Mouse (Mus musculus): ENCODE results near the gene Ankrd10. TPM values are rescaled to one million over a fixed set of nuclear protein-coding genes. Genes with fewer than 3 reads are reported as not detected.
"Not testable (repeated sequence)": the region's sequence is repeated elsewhere in the genome, so short reads cannot be mapped to it uniquely, and the experiment has no call there.

The Ankrd10 gene
- polyA plus RNA-seq (2012; ENCODE audit: insufficient read depth, insufficient read length, missing spikeins), result 4.5 and 10.3 TPM in 2 replicates

DNA sequence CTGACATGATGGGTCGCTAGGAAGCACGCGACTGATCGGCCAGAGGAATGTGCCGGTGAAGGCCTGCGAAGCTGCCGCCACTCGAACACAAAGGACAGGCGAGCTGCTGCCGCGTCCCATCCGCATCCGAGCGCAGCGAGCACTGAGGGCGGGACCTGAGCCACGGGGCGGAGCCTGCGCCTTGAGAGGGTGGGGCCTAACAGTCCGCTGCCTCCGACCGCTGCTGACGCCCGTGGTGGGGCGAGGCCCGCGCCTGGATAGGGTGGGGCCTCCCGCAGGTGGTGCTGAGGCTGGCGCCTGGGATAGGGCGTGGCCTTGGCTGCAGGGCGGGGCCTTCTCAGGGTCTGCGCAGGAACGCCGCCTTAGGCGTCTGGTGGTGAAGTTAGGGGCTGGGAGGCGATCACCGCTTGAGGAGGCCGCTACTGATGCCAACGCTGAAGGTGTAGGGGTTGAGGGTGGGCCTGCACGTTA, at the start of gene Ankrd10:
Gene Ankrd10 (minus strand): TSS at position 147 of the 471 bp plus-strand sequence.
- H3K4me1 ChIP-seq (ENCODE audit: control insufficient read depth, insufficient read depth, insufficient read length, low read length), result peaks cover 6% of the 10 kb centered on the region; the same call in 1 of the 2 replicates
- peak within 1 kb of the TSS; percentile 66 for H3K27ac ChIP-seq (replicated peaks; ENCODE audit: low read depth, low read length)
- peak within 1 kb of the TSS; percentile 86 for H3K4me3 ChIP-seq (ENCODE audit: insufficient read depth, low read depth, low read length)

DNA sequence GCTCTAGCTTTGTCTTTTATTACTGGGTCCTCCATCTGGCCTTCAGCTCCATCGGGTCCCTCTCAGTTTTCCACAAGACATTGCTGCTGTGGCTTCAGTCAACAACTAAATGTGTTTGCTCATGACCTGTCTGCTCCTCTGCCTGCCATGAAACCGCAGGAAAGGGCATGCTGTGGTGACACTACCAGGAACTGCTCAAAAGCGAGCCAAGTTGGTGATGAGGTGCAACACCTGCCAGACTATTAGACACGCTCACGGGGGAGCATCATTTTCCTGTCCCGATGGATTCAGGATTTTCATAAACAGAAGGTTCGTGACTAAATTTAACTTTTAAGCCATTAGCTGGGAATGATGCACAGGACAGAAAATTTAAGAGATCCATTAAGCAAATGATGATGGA, 49.0 kb upstream of the Ankrd10 start:
- Histone ChIP-seq H3K4me1 (ENCODE audit: control insufficient read depth, insufficient read depth, insufficient read length, low read length) (no peaks in the 10 kb centered on the region), H3K27ac (replicated peaks; ENCODE audit: low read depth, low read length) (no peak overlapping the region), H3K4me3 (ENCODE audit: insufficient read depth, low read depth, low read length) (no peak overlapping the region)

DNA sequence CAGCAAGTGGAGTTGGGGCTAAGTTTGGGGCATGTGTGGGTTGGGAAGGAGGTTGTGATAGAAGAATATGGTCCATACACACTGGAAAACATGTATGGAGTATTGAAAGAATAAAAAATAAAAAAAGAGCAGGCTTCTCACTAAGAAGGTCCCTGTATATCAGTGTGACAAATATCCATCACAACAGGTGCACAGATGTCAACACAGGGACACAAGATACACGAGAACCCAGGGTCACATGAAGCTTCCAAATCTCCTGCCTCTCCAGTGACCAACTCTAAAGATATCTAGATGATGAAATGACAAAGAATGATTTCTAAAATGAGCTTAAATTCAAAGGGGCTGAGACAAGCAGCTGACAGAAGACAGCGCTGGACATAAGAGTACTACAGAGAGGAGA, 32.8 kb upstream of the Ankrd10 start:
- no peaks in the 10 kb centered on the region for H3K4me1 ChIP-seq (ENCODE audit: control insufficient read depth, insufficient read depth, insufficient read length, low read length)
- H3K27ac ChIP-seq (replicated peaks; ENCODE audit: low read depth, low read length), result no peak overlapping the region
- no peak overlapping the region for H3K4me3 ChIP-seq (ENCODE audit: insufficient read depth, low read depth, low read length)

DNA sequence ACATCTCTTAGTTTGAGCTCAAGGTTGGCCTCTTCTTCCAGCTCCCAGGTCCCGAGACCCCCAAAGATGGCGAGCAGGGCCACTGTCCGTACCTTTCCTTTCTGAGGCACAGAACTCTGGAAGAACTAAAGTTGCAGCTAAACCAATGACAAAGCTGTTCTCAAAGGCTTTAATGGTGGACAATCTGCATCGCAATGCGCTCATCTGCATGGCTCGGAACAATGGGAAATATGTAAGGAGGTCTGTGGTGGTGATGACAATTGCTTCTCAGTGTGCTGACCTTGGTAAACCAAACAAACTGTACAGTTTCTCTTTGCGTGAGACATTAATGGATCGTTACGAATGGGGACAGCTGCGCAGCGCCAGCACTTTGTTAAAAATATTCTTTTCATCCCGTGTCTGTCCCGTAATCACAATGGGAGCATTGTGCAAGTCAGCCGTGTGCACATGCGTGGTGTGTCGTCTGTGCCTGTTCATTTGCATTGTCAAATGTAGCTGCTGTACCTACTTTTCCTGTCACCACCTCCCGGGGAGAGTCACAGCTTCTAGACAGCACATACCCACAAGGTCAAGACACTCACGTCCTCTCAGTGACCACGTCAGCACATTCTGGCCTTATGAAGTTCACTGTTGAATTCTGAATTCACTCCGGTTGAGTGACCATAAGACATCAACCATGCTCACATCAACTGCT, 30.6 kb upstream of the Ankrd10 start:
- not testable (repeated sequence) for H3K27ac ChIP-seq (replicated peaks; ENCODE audit: low read depth, low read length); H3K4me1 ChIP-seq (ENCODE audit: control insufficient read depth, insufficient read depth, insufficient read length, low read length); H3K4me3 ChIP-seq (ENCODE audit: insufficient read depth, low read depth, low read length)

DNA sequence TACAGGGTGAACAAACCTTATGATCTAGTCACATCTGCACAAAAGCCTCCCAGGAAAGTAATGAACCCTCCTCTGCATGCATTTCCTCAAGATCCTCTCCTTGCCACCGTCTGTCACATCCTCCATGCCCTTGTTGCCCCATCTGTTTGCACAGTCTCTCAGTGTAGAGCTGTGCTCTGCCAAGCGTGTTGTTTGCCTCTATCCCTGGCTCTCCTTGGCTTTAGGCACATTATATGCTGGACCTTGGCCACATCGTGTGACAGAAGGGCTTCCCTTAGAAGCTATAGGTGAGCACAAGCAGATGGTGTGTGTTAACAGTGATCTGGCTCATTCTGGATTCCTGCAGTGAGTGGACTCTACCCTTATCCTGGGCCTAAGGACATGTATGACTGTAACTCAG, 26.4 kb upstream of the Ankrd10 start:
- Histone ChIP-seq H3K27ac (replicated peaks; ENCODE audit: low read depth, low read length) (no peak overlapping the region), H3K4me3 (ENCODE audit: insufficient read depth, low read depth, low read length) (no peak overlapping the region), H3K4me1 (ENCODE audit: control insufficient read depth, insufficient read depth, insufficient read length, low read length) (no peaks in the 10 kb centered on the region)

DNA sequence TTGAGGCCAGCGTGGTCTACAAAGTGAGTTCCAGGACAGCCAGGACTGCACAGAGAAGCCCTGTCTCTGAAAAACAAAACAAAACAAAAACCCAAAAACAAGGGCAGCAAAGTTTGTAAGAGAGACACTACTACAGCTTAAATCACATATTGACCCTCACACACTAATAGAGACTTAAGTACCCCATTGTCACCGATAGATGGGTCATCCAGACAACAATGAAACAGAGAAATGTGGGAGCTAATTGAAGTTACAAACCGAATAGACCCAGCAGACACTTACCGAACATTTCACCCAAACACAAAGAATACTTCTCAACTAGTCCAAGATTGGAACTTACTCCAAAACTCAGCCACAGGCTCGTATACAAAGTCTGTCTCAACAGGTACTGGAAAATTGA, 14.5 kb upstream of the Ankrd10 start:
- H3K27ac ChIP-seq (replicated peaks; ENCODE audit: low read depth, low read length), result no peak overlapping the region

DNA sequence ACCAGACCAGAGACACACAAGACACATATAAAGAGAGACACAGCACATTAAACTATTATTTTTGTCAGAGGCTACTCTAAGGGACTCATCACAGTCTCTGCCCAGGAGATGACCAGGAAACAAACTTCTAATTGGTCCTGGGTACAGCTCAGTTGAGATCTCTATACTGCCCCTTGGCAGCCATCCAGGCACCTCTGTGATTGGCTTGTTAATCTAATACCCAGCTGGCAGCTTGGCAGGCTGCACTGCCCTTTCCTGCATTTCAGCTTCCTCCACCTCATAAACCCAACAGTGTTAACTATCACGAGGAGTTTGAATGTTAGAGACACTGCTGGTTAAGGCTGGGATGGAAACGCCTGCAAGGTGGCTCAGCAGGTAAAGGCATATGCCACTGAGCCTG, 7.6 kb upstream of the Ankrd10 start:
- no peak overlapping the region for H3K27ac ChIP-seq (replicated peaks; ENCODE audit: low read depth, low read length)
- H3K4me3 ChIP-seq (ENCODE audit: insufficient read depth, low read depth, low read length), result no peak overlapping the region
- H3K4me1 ChIP-seq (ENCODE audit: control insufficient read depth, insufficient read depth, insufficient read length, low read length), result peaks cover 2% of the 10 kb centered on the region; the same call in 1 of the 2 replicates

More for the DNA sequence above, 14.5 kb upstream of the Ankrd10 start:
- H3K4me3 ChIP-seq (ENCODE audit: insufficient read depth, low read depth, low read length), result no peak overlapping the region
- no peaks in the 10 kb centered on the region for H3K4me1 ChIP-seq (ENCODE audit: control insufficient read depth, insufficient read depth, insufficient read length, low read length)

DNA sequence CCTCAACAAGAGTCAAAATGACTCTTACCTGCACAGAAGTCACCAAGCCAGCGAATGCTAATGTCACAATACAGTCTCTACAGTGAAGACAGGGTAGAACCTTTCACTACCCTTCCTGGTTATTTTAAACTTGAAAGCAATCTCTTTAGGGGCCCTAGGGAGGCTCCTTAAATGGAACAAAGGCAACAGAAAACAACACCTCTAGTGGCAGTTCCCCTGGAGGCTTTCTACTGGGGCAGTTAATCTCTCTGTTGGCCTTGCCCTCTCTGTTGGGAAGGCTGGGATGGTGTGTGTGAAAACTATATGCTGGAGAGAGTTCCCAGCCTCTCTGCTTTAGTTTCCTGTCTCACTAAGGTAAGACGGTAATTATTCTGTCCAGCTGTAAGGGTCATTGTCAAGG, 5.0 kb upstream of the Ankrd10 start:
- Histone ChIP-seq H3K27ac (replicated peaks; ENCODE audit: low read depth, low read length) (peak overlapping the region; percentile 78), H3K4me3 (ENCODE audit: insufficient read depth, low read depth, low read length) (no peak overlapping the region)

DNA sequence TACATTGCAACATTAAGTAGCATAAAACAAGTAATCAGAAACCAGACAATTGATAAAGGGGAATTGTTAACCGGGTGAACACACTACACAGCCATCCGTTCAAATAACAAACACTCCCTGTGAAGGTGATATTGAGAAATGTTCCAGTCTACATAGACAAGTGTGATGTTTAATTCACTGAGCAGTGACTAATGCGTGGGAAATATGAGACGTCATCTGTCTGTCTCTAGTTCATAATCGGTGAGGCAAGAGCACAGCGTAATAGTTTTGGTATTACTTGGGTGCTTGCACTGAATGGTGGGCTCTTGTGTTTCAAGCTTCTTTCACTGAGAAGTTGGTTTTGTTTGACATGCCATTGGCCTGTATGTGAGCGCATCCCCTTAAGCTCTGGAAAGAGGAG, 2.0 kb upstream of the Ankrd10 start:
- Histone ChIP-seq H3K27ac (replicated peaks; ENCODE audit: low read depth, low read length) (no peak overlapping the region), H3K4me1 (ENCODE audit: control insufficient read depth, insufficient read depth, insufficient read length, low read length) (peaks cover 7% of the 10 kb centered on the region; the same call in 1 of the 2 replicates), H3K4me3 (ENCODE audit: insufficient read depth, low read depth, low read length) (no peak overlapping the region)

More for the DNA sequence above, 5.0 kb upstream of the Ankrd10 start:
- peaks cover 2% of the 10 kb centered on the region; the same call in 1 of the 2 replicates for H3K4me1 ChIP-seq (ENCODE audit: control insufficient read depth, insufficient read depth, insufficient read length, low read length)

DNA sequence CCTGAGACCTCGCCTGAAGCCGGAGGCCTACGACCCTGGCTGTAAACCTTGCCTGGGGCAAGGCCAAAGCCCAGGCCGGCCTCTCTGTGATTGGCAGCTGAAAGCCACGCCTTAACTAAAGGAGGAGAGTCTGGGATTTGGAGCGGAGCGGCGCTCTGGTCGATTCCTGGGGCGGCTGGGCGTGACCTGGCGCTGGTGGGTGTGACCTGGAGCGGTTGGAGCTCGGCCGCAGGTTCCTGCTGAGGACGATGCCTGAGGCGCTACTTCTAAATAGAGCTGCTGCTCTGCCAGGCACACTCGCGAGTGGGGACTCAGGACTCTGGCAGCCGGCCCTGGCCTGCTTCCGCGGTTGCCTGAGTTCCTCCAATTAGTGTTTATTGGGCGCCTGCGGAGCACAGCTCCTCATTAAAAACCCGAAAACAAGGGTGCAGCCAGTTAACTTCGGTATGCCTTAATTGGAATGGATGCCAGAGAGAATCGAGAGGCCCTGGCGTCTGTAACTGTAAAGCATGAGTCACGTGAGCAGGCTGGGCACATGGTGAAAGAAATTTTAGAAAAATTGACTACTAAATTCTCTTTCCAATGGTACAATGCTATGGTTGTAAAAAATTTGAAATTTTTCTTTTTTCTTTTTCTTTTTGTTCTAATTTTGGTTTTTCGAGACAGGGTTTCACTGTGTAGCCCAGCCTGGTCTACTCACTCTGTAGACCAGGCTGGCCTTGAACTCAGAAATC, 934 bp upstream of the Ankrd10 start:
- peaks cover 7% of the 10 kb centered on the region; the same call in 1 of the 2 replicates for H3K4me1 ChIP-seq (ENCODE audit: control insufficient read depth, insufficient read depth, insufficient read length, low read length)
- H3K4me3 ChIP-seq (ENCODE audit: insufficient read depth, low read depth, low read length), result peak overlapping the region; percentile 58
- H3K27ac ChIP-seq (replicated peaks; ENCODE audit: low read depth, low read length), result peak overlapping the region; percentile 66

DNA sequence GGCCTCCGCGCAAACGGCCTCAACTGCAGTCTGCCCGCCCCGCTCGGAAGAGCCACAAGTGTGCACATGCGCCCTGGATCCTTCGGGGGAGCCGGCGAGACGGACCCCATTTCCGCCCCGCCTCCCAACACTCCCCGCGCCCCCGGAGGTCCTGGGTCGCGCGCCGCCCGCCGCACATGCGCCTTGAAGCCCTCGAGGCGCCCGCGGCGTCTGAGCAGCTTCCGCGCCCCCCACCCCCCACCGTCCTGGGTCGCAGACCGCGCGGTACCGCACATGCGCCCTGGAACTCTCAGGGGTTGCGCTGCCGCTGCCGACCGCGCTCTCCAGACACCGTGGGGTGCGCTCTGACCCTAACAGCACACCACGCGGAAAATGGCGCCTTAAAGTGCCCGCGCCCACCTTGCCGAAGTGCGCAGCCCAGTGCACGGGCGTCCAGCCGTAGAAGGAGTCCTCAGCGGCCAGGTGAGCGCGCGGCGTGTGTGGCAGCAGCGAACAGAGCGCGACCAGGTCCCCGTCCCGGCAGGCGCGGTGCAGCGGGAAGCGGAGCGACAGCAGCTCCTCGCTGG, 462 bp downstream of the Ankrd10 start:
- H3K4me1 ChIP-seq (ENCODE audit: control insufficient read depth, insufficient read depth, insufficient read length, low read length), result peaks cover 5% of the 10 kb centered on the region; the same call in 1 of the 2 replicates
- peak overlapping the region; percentile 50 for H3K27ac ChIP-seq (replicated peaks; ENCODE audit: low read depth, low read length)
- peak overlapping the region; percentile 86 for H3K4me3 ChIP-seq (ENCODE audit: insufficient read depth, low read depth, low read length)

DNA sequence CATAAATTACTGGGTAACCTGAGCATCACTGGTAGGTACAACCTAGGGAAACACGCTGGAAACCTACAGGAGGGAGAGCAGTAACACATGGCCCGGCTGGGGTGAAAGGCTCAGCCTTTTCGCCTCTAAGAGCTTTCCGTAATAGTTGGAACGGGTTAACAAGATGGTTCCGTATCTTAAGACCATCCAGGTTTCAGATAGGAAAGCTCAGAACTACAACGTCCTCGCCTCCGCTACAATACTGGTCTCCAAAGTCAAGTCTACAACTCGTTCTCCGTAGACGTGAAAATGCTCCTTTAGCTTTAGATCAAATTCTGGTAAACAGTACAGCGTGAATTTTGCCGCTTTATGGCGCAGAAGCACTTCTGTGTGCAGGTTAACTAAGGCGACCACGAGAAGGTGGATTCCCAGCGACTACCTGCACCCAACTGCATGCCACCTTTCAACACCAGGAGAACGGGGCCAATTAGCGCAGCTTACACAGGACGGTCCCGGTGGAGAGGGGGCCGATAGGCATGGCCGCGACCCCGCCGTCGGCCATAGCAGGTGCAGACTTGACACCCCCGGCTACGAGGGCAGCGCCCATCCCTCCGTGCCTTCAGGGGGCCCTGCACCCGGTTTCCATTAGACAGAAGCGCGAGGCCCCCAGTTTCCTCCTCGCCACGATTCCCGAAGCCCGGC, 1.1 kb downstream of the Ankrd10 start:
- Histone ChIP-seq H3K27ac (replicated peaks; ENCODE audit: low read depth, low read length) (no peak overlapping the region), H3K4me3 (ENCODE audit: insufficient read depth, low read depth, low read length) (peak overlapping the region; percentile 86), H3K4me1 (ENCODE audit: control insufficient read depth, insufficient read depth, insufficient read length, low read length) (peaks cover 5% of the 10 kb centered on the region; the same call in 1 of the 2 replicates)

DNA sequence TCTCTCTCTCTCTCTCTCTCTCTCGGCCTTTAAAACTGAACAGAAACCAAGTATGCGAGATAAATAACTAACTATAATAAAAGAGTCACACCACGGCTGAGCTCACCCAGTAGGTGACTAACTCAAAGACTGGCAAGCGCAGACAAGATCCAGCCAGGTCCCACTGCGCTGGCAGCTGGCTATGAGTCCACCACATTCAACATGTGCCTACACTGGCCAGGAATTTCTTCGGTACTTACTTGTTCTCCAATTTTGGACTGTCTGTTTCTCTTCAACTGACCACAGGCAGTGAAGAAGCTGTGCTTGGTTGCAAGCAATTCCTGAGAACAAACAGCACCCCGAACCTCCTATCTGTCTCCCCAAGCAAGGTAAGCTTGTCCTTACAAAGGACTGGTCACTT, 2.1 kb downstream of the Ankrd10 start:
- Histone ChIP-seq H3K4me3 (ENCODE audit: insufficient read depth, low read depth, low read length) (no peak overlapping the region; the same call in 1 of the 2 replicates), H3K4me1 (ENCODE audit: control insufficient read depth, insufficient read depth, insufficient read length, low read length) (peaks cover 5% of the 10 kb centered on the region; the same call in 1 of the 2 replicates), H3K27ac (replicated peaks; ENCODE audit: low read depth, low read length) (no peak overlapping the region)

DNA sequence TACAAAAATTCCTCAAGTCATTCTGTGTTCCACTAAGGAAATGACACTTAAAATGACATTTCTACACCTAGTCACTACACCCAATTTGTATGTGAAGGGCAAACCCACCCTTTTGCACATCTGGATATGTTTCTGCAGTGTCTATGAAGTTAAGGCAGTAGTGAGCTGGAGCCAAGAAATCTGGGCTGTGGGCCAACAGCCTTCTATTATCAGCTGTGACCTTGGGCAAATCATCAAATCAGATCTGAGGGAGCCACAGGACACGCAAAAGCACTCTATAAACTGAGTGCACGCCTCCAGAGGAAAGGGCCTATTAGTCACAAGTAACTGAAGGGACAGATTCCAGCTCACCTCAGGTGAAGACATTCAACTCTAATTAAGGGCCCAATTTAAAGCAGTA, 3.2 kb downstream of the Ankrd10 start:
- H3K4me3 ChIP-seq (ENCODE audit: insufficient read depth, low read depth, low read length), result no peak overlapping the region
- H3K4me1 ChIP-seq (ENCODE audit: control insufficient read depth, insufficient read depth, insufficient read length, low read length), result peaks cover 5% of the 10 kb centered on the region; the same call in 1 of the 2 replicates

DNA sequence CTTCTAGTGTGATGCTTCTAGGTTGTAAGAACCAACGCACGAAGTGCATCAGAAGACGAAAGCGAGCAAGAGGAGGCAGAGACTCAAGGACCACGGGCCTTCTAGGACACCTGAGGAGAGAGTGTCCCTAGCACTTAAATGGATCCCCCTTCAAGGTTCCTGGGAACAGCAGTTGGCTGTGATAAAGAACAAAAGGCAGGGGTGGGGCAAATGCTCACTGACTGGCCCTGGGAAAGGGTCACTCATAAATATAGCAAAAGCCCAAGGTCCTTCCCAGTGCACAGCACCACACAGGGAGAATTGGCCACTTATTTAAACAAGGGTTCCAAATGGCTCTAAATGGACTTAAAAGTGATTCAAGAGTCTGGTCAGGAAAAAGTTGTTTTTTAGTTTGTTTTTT, 6.4 kb downstream of the Ankrd10 start:
- H3K4me1 ChIP-seq (ENCODE audit: control insufficient read depth, insufficient read depth, insufficient read length, low read length), result peaks cover 3% of the 10 kb centered on the region; the same call in 1 of the 2 replicates
- no peak overlapping the region for H3K4me3 ChIP-seq (ENCODE audit: insufficient read depth, low read depth, low read length)

More for the DNA sequence above, 3.2 kb downstream of the Ankrd10 start:
- peak overlapping the region; percentile 54; the same call in 1 of the 2 replicates for H3K27ac ChIP-seq (replicated peaks; ENCODE audit: low read depth, low read length)

More for the DNA sequence above, 6.4 kb downstream of the Ankrd10 start:
- no peak overlapping the region for H3K27ac ChIP-seq (replicated peaks; ENCODE audit: low read depth, low read length)

All from brown adipose tissue, adult 24 weeks (tissue).